Mouse (Mus musculus): ENCODE measurements around the gene Coro1a. TPM values are rescaled to one million over a fixed set of nuclear protein-coding genes. Genes with fewer than 3 reads are reported as not detected.

The Coro1a gene
- total RNA-seq (2023; ENCODE audit: inconsistent age), result 1,256 to 1,390 TPM (median 1,299 TPM) in 4 replicates

GRCm38 (mm10) chr7:126707442-126708174 is at the start of gene Coro1a:
Coro1a (minus strand) TSS chr7:126707787.

GRCm38 (mm10) chr7:126695631-126696207 is 11.9 kb downstream of the Coro1a start, which contains the start of gene Slx1b:
Slx1b (minus strand) TSS chr7:126695784.

GRCm38 (mm10) chr7:126695210-126695611 is 12.4 kb downstream of the Coro1a start, which contains the start of gene Bola2:
Bola2 (plus strand) TSS chr7:126695401.

GRCm38 (mm10) chr7:126676207-126676606 is 31.4 kb downstream of the Coro1a start, which contains the start of gene Sult1a1:
Sult1a1 (minus strand) TSS chr7:126676432.

Other genes starting within 250 kb of the Coro1a start
- gene Atp2a1, start 244.7 kb downstream of the Coro1a start, total RNA-seq (2023; ENCODE audit: inconsistent age), result 0.42 to 0.74 TPM (median 0.61 TPM) in 4 replicates
- gene Sh2b1, start 232.4 kb downstream of the Coro1a start, total RNA-seq (2023; ENCODE audit: inconsistent age), result 69.9 to 82.0 TPM (median 79.3 TPM) in 4 replicates
- gene Tufm, start 220.4 kb downstream of the Coro1a start, total RNA-seq (2023; ENCODE audit: inconsistent age), result 46.5 to 65.8 TPM (median 50.4 TPM) in 4 replicates
- 213 to 221 TPM (median 217 TPM) in 4 replicates for gene Atxn2l, start 204.3 kb downstream of the Coro1a start, total RNA-seq (2023; ENCODE audit: inconsistent age)
- 142 to 155 TPM (median 153 TPM) in 4 replicates for gene Eif3c, start 141.4 kb downstream of the Coro1a start, total RNA-seq (2023; ENCODE audit: inconsistent age)
- 2.4 to 5.9 TPM (median 2.9 TPM) in 4 replicates for gene Apobr, start 122.8 kb downstream of the Coro1a start, total RNA-seq (2023; ENCODE audit: inconsistent age)
- gene Cln3, start 122.0 kb downstream of the Coro1a start, total RNA-seq (2023; ENCODE audit: inconsistent age), result 68.8 to 79.7 TPM (median 70.3 TPM) in 4 replicates
- not detected in 4 replicates for gene Il27, start 112.8 kb downstream of the Coro1a start, total RNA-seq (2023; ENCODE audit: inconsistent age)
- not detected in 4 replicates for gene Nupr1, start 76.9 kb downstream of the Coro1a start, total RNA-seq (2023; ENCODE audit: inconsistent age)
- 53.2 to 68.5 TPM (median 58.7 TPM) in 4 replicates for gene Sgf29, start 58.5 kb downstream of the Coro1a start, total RNA-seq (2023; ENCODE audit: inconsistent age)
- 0.39 to 0.80 TPM in 2 of 4 replicates, not detected in the others for gene Sult1a1, start 31.4 kb downstream of the Coro1a start, total RNA-seq (2023; ENCODE audit: inconsistent age)
- gene Bola2, start 12.4 kb downstream of the Coro1a start, total RNA-seq (2023; ENCODE audit: inconsistent age), result 92.9 to 130 TPM (median 104 TPM) in 4 replicates
- gene Slx1b, start 12.0 kb downstream of the Coro1a start, total RNA-seq (2023; ENCODE audit: inconsistent age), result 3.9 to 6.4 TPM (median 4.9 TPM) in 4 replicates
- gene Mapk3, start 51.8 kb upstream of the Coro1a start, total RNA-seq (2023; ENCODE audit: inconsistent age), result 40.6 to 45.0 TPM (median 42.7 TPM) in 4 replicates
- gene Gdpd3, start 58.5 kb upstream of the Coro1a start, total RNA-seq (2023; ENCODE audit: inconsistent age), result 0.99 to 4.9 TPM (median 2.5 TPM) in 4 replicates
- gene Ypel3, start 69.2 kb upstream of the Coro1a start, total RNA-seq (2023; ENCODE audit: inconsistent age), result 214 to 273 TPM (median 230 TPM) in 4 replicates
- gene Tbx6, start 73.7 kb upstream of the Coro1a start, total RNA-seq (2023; ENCODE audit: inconsistent age), result 6.5 to 8.9 TPM (median 7.0 TPM) in 4 replicates
- 266 to 298 TPM (median 270 TPM) in 4 replicates for gene Ppp4c, start 84.7 kb upstream of the Coro1a start, total RNA-seq (2023; ENCODE audit: inconsistent age)
- gene Fam57b, start 89.9 kb upstream of the Coro1a start, total RNA-seq (2023; ENCODE audit: inconsistent age), result not detected in 4 replicates
- not detected in 4 replicates for gene 4930451I11Rik, start 123.9 kb upstream of the Coro1a start, total RNA-seq (2023; ENCODE audit: inconsistent age)
- not detected in 4 replicates for gene Doc2a, start 139.6 kb upstream of the Coro1a start, total RNA-seq (2023; ENCODE audit: inconsistent age)
- gene Hirip3, start 154.2 kb upstream of the Coro1a start, total RNA-seq (2023; ENCODE audit: inconsistent age), result 19.8 to 34.1 TPM (median 25.1 TPM) in 4 replicates
- 80.6 to 105 TPM (median 95.0 TPM) in 4 replicates for gene Ino80e, start 154.6 kb upstream of the Coro1a start, total RNA-seq (2023; ENCODE audit: inconsistent age)
- gene Taok2, start 176.9 kb upstream of the Coro1a start, total RNA-seq (2023; ENCODE audit: inconsistent age), result 86.7 to 99.4 TPM (median 89.7 TPM) in 4 replicates
- gene Tmem219, start 215.1 kb upstream of the Coro1a start, total RNA-seq (2023; ENCODE audit: inconsistent age), result 36.7 to 44.6 TPM (median 41.0 TPM) in 4 replicates
- gene Kctd13, start 221.1 kb upstream of the Coro1a start, total RNA-seq (2023; ENCODE audit: inconsistent age), result 34.7 to 41.2 TPM (median 38.6 TPM) in 4 replicates
- not detected in 4 replicates for gene Asphd1, start 241.8 kb upstream of the Coro1a start, total RNA-seq (2023; ENCODE audit: inconsistent age)
- 4.5 to 6.9 TPM (median 5.5 TPM) in 4 replicates for gene Sez6l2, start 242.8 kb upstream of the Coro1a start, total RNA-seq (2023; ENCODE audit: inconsistent age)

Measured in B cell, adult (primary cell).